Mouse (Mus musculus) cortical plate, adult 2 months (tissue): ENCODE measurements around the gene Tmem129. TPM values are rescaled to one million over a fixed set of nuclear protein-coding genes. Genes with fewer than 3 reads are reported as not detected.

Experiments
- H3K27ac ChIP-seq: fragments of 200-500 bp; 2 replicates; pipeline ENCODE4 v1.5.1; 2012; ENCODE audit warnings: low read length, control low read depth, inconsistent platforms; ENCODE audit not compliant: insufficient read depth
- H3K4me1 ChIP-seq: fragments of 200-500 bp; 2 replicates; pipeline ENCODE4 v1.6.1; 2011; ENCODE audit warnings: low read length; ENCODE audit not compliant: control insufficient read depth, insufficient read depth
- H3K4me3 ChIP-seq: fragments of 200-500 bp; 2 replicates; pipeline ENCODE4 v1.5.1; 2011; ENCODE audit warnings: mild to moderate bottlenecking, low read length, control low read depth; ENCODE audit not compliant: insufficient read depth
- CTCF ChIP-seq: fragments of 200-500 bp; IDR thresholded peaks from 2 replicates; pipeline ENCODE4 v1.5.1; 2011; ENCODE audit warnings: mild to moderate bottlenecking, control low read depth, low read length; ENCODE audit not compliant: insufficient read depth; ENCODE audit errors: extremely low read depth
- POLR2A ChIP-seq: fragments of 200-500 bp; IDR thresholded peaks from 2 replicates; pipeline ENCODE4 v1.6.1; 2011; ENCODE audit warnings: mild to moderate bottlenecking, low read length, control low read depth; ENCODE audit not compliant: insufficient read depth; ENCODE audit errors: extremely low read depth
- polyA plus RNA-seq: library from polyadenylated mRNA; depleted of rRNA; stranded (reverse); fragments of >200 nt; gene quantifications from 2 replicates; pipeline ENCODE4 v1.2.3, GENCODE M21; 2012; rRNA removed

Tmem129 gene
- polyA plus RNA-seq = 37.1 and 37.7 TPM in 2 replicates

DNA sequence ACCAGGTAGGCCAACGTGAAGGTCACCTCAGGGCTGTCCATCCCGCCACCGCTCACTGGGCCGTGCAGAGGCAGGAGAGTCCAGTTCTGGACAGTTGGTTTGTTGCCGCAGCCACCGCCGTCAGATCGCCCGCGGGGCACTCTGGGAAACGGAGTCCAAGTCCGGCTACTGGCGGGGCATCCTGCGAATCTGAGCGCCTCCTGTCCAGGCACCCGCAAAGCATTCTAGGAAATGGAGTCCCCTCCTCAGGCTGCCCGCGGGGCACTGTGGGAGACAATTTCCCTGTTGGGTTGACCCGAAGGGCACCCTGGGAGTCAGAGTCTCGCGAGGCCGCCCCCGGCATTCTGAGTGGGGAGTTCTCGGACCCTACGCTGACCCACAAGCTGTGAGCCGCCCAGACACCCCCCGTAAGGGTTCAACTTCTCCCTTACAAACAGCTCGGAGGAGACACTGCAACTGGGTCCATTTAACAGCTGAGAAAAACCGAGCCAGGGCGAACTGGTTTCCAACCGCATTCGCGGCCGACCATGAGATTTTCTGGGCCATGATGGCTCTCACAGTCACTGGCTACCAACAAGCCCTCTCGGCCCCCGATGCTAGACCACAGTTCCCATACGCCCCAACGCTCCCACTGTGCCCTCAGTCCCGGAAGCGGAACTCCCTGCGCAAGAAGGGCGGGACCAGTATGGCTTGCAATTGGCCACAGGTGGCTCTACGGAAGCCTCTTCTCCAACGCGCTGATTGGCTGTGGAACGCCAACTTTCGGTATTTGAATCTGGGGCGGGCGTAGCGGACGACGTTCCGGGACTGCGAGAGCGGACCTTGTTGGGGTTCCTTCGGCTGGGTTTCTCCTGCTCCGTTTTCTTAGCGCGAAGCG is at the start of gene Tmem129, which contains the start of gene Tacc3:
Tmem129 (minus strand) TSS at position 630 of the 877 bp plus-strand sequence.
Tacc3 (plus strand) TSS at position 342 of the 877 bp plus-strand sequence.
- peak within 1 kb of the TSS; percentile 96 for H3K27ac ChIP-seq
- peak within 1 kb of the TSS; percentile 64 for H3K4me3 ChIP-seq
- H3K4me1 ChIP-seq = peaks cover 4% of the 10 kb centered on the region; the same call in 1 of the 2 replicates
- peak; percentile 74 for TF ChIP-seq POLR2A
- TF ChIP-seq CTCF = no peak

- no peaks in the 10 kb centered on the region for H3K4me1 ChIP-seq
Observed at GRCm38 (mm10) chr5:33707163-33707562, 48.9 kb upstream of the Tmem129 start.

DNA sequence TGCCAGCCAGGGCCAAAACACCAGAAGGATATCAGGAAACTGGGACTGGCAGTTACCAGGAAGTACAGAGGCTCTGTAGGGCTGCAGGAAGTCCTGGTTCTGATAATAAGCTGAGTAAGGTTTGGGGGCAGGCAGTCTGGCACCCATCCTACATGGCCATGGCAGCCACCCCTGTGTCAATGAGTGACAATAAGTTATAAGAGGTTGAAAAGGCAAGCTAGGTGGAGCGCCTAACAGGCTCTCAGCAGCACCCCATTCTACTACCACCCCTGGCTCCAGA is 48.1 kb upstream of the Tmem129 start:
- TF ChIP-seq CTCF (no peak), POLR2A (no peak)
- no peak overlapping the region for H3K27ac ChIP-seq
- H3K4me3 ChIP-seq = no peak overlapping the region
- H3K4me1 ChIP-seq = no peaks in the 10 kb centered on the region

More at GRCm38 (mm10) chr5:33707163-33707562, 48.9 kb upstream of the Tmem129 start:
- H3K27ac ChIP-seq = no peak overlapping the region
- TF ChIP-seq CTCF = no peak
- no peak for TF ChIP-seq POLR2A
- no peak overlapping the region for H3K4me3 ChIP-seq

DNA sequence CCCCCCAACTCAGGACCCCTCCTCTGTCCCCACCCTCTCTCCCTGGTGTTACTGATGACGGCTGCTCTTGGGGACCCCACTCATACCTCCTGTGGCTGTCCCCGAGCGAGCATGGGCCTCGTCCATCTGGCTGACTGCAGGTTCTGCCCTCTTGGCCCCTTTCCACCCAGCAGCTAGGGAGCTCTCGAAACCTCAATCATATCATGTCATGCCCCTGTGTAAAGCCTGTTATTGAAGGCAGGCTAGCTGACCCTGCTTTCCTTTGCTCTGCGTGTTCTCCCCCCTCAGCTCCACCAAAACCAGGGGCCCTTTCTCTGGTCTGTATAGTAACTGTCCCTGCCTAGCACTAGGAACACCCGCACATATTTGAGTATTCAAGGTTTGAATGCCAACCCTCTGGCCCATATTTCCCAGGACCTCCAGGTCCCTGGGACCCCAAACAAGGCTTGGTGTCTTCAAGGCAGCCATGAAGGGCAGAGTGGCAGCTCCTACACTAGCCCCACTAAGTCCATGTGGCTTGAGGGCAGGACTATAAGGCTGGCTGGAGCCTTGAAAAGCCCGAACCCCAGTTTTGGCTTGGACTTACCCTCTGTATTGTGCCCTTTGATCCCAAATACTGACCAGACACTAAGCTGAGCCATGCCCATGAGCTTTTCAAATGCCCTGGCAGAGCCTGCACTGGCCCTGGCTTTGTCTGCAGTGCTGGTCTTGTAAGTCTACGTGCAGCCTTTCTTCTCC is 47.6 kb upstream of the Tmem129 start:
- no peak overlapping the region for H3K4me3 ChIP-seq
- H3K4me1 ChIP-seq = no peaks in the 10 kb centered on the region
- no peak for TF ChIP-seq POLR2A
- TF ChIP-seq CTCF = no peak
- no peak overlapping the region for H3K27ac ChIP-seq

DNA sequence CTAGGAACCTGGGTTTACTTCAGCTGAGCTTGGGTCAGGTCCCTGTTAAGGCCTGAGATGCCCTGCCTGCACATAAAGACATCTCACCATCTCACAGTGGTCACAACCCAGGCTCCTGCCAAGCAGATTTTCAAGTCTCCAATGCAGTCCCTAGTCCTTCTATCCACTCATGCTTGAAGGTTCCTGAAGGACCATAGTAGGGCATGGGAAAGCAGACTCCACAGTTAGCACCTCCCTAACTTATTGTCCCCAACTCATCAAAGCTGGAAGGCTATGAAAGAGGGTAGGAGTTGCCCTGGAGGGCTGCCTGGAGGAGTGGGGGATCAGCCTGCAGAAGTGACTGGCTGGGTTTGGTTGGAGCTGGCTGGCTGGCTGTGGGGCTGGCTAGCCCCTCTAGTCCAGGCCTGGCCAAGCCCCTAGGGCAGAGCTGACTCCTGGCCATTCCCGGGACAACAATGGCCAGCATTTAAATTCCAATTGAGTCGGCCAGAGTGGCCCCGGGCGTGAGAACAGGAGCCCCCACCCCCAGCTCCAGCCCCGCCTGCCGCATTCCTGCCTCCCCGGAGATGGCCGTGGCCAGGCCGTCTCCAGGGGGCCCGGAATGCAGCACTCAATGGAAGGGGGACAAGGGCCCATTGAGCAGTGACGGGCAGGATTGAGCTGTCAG is 46.9 kb upstream of the Tmem129 start:
- TF ChIP-seq CTCF (no peak), POLR2A (no peak)
- Histone ChIP-seq H3K4me3 (no peak overlapping the region), H3K4me1 (no peaks in the 10 kb centered on the region), H3K27ac (no peak overlapping the region; the same call in 1 of the 2 replicates)

- TF ChIP-seq POLR2A (no peak), CTCF (no peak)
Observed at GRCm38 (mm10) chr5:33703999-33704398, 45.8 kb upstream of the Tmem129 start.

GRCm38 (mm10) chr5:33701832-33702231 is 43.6 kb upstream of the Tmem129 start:
- TF ChIP-seq POLR2A = no peak
- no peak for TF ChIP-seq CTCF
- Histone ChIP-seq H3K27ac (no peak overlapping the region), H3K4me1 (no peaks in the 10 kb centered on the region; the same call in 1 of the 2 replicates), H3K4me3 (no peak overlapping the region)

More at GRCm38 (mm10) chr5:33703999-33704398, 45.8 kb upstream of the Tmem129 start:
- Histone ChIP-seq H3K4me3 (no peak overlapping the region), H3K27ac (no peak overlapping the region), H3K4me1 (no peaks in the 10 kb centered on the region)

DNA sequence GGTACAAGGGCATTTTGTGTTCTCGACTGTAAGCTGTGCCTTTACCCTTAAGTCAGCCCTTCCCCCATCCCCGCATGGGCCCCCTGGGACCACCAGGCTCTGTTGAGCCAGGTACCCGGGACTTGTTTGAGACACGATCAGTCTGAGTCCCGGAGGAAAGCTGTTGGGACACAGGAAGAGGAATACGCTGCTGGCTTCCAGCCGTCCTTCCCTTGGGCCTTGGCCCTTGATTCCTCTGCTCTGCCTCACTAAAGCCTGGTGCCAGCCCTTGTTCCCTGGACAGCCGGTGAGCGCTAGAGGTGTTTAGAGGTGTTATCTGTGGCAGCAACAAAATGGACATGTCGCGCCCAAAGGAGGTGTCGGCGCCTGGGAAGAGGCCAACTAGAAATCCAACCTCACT is 41.8 kb upstream of the Tmem129 start:
- Histone ChIP-seq H3K4me3 (no peak overlapping the region), H3K27ac (no peak overlapping the region), H3K4me1 (no peaks in the 10 kb centered on the region; the same call in 1 of the 2 replicates)
- no peak for TF ChIP-seq POLR2A
- TF ChIP-seq CTCF = no peak

GRCm38 (mm10) chr5:33698669-33699068 is 40.5 kb upstream of the Tmem129 start:
- no peak overlapping the region for H3K27ac ChIP-seq
- H3K4me3 ChIP-seq = no peak overlapping the region
- no peaks in the 10 kb centered on the region; the same call in 1 of the 2 replicates for H3K4me1 ChIP-seq
- TF ChIP-seq POLR2A = no peak
- TF ChIP-seq CTCF = no peak
